Mouse (Mus musculus) kidney, adult 11 months (tissue): ENCODE data around the gene Osm.
A peak's percentile ranks its signal among the peaks of the same experiment; 100 is the strongest.

ENCODE experiments used
- DNase-seq: peaks from one replicate; pipeline ENCODE4 v3.0.0; 2022

The Osm gene

GRCm38 (mm10) chr11:4235665-4236545 is at the start of gene Osm:
TSS of gene Osm (plus strand) at chr11:4236420.
- DNase-seq, result no peak

GRCm38 (mm10) chr11:4186486-4187317 is 49.5 kb upstream of the Osm start, which contains the start of gene Tbc1d10a:
TSS of gene Tbc1d10a (plus strand) at chr11:4186789.
- DNase-seq, result peak; percentile 99

DNA sequence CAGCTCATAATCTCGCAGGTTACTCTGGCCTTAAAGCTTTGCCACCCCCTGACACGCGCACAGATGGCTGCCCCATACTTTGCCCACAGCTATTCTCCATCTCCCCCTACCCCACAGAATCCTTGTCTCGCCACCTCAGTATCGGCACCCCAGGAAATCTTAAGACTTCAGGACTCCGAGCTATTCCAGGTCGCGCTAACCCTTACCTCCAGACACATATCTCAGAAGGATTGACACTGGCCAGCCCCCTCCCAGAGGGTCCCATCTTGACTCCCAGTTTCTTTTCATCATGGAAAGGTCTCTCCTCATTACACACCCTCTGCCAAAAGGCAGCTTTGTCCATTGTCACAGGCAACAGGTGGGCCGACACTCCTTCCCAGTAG is 48.9 kb upstream of the Osm start:
- no peak for DNase-seq

- peak; percentile 90 for DNase-seq
These were observed 47.0 kb upstream of the Osm start for GRCm38 (mm10) chr11:4189182-4189581.

DNA sequence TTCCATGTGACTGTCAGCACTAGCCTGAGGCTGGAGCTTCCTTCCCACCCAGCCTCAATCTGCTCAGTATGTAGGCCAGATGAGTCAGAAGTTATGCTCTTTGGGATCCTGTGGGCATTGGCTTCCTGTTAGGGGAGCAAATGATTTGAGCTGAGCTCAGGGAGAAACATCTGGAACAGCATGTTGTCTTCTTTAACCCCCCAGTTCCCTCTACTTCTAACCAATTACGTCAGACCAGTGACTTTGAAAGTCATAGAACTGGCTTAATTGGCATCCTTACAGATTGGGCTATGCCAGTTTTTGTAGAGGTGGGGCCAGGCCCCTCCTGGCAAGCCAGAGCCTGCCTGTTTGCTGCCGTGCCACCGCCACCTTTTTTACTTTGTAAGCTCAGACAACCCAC is 45.5 kb upstream of the Osm start:
- DNase-seq, result no peak

DNA sequence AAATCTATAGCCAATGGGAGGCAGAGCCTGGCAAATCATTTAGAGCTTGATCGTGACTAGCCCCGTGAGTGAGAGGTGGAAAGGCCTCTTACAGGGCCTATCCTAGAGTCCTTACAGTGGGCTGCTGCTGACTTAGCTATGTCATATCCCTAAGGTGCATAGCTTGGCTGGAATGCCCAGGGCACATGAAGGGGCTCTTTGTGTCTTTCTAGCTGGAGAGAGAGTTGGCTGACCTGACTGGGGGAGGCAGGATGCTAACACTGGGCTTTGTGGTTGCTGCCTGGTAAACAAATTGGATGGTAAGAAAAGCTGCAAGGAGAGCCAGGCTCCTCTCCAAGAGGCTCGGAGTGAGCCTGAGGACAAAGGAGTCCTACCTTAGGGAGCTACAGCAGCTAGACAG is 43.5 kb upstream of the Osm start:
- no peak for DNase-seq

- DNase-seq, result no peak
These were observed 42.8 kb upstream of the Osm start for GRCm38 (mm10) chr11:4193420-4193819.

- DNase-seq, result no peak
These were observed 40.6 kb upstream of the Osm start for GRCm38 (mm10) chr11:4195597-4196031.

- DNase-seq, result peak; percentile 89
These were observed 39.6 kb upstream of the Osm start for GRCm38 (mm10) chr11:4196636-4197035.

DNA sequence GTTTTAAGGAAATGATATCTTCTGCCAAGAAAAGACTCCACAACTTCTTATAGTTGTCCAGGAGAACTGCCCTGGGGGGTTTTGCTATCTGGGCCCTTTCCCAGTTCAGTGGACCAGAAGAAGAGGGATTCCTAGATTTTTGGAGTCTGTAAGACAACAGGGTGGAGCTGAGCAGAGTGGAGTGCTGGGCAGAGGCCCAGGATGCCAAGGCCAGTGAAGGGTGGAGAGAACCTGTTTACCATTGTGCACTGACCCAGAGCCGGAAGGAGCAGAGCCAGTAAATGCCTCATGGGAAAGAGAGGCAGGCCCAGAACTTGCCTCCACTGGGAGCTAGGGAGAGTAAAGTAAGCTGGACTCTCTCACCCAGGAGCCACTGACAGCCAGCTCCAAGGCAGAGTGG is 38.5 kb upstream of the Osm start:
- peak; percentile 95 for DNase-seq

DNA sequence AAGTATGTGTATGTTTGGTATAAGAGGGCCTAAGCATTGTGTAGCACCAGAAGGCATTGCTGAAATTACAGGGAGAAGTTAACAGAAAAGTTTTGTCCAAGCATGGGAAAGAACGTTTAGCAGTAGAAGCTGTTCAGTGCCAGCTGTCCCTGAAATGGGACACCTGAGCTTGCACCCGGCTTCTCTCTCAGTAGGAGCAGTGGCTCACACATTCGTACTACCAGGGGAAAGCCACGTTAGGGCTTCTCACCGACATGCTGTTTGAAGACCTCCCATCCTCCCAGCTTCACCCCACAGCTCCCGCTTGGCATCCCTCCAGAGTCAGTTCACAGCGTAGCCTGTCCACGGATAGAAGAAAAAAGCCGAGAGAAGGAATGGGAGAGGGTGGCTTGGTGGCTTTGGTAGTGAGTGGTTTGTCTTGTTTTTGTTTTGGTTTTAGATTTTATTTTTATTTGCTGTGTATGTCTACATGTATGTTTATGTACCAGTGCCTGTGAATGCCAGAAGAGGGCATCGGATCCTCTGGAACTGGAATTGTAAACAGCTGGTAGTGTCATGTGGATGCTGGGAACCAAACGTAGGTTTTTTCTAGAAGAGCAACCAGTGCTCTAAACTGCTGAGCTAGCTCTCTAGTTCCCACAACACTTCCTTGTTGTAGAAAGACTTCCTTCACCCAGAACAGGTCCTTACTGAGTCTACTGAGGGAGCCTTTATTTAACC is 34.1 kb upstream of the Osm start:
- no peak for DNase-seq

- DNase-seq, result no peak
These were observed 33.1 kb upstream of the Osm start for GRCm38 (mm10) chr11:4202995-4203704.

GRCm38 (mm10) chr11:4203705-4204074 is 32.5 kb upstream of the Osm start:
- DNase-seq, result peak; percentile 78

DNA sequence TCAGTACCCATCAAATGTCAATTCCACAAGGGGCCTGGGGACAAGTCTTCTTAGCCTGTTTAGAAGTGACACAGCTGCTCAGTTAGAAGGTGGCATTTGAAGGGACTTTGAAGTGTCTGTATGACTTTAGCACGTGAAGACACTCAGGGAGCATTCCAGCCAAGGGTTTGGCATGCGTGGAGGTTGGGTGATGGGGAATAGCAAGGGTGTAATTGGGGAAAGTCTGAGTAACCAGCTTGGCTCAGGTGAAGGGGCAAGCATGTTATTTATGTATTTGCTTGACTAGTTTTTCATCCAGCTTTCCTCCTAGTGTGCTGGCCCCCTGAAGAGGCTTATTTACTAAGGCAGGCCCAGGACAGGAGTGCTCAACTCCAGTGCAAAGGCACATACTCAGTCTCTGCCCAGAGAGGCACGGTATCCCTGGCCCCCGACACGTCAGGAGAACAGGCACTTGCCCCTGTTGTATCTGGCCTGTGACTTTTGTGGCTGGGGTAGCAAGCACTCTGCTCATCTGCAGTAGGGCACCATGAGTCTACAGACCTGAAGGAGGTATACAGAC is 31.0 kb upstream of the Osm start:
- no peak for DNase-seq

DNA sequence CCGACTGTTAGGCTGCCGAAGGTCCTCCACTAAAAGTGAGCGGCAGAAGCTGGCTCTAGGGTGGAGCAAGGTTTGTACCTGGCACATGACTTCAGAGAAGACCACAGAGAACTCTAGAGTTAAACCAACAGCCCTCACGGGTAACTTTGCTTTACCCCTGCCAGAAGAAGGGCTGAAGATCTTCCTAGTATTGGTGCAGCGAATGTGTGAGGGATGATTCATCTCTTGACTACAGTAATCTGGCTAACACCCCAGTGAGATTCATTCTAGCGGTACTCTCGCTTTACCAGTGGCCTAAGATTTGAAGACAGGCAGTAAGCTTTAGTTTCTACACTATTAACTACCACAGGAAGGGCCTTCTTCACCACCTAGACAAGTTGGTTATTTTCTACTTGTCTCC is 30.3 kb upstream of the Osm start:
- no peak for DNase-seq

GRCm38 (mm10) chr11:4206563-4206962 is 29.7 kb upstream of the Osm start:
- no peak for DNase-seq

DNA sequence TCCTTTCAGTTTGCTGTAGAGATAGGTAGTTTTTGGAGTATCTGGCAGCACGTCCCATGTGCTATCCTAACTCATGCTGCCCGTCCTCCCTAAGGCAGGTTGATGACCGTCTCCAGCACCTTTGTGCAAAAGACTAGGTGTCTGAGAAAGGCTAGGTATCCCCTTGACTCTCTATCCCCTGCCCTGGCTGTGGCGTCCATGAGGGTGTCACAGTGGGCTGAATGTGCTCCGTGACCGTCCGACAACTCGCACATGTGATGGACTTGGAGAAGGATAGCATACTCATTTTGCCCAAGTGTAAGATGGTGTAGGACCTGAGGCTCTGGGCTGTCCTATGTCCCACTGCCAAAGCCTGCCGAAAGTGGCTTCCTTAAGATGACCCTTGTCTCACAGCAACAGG is 28.6 kb upstream of the Osm start:
- no peak for DNase-seq

DNA sequence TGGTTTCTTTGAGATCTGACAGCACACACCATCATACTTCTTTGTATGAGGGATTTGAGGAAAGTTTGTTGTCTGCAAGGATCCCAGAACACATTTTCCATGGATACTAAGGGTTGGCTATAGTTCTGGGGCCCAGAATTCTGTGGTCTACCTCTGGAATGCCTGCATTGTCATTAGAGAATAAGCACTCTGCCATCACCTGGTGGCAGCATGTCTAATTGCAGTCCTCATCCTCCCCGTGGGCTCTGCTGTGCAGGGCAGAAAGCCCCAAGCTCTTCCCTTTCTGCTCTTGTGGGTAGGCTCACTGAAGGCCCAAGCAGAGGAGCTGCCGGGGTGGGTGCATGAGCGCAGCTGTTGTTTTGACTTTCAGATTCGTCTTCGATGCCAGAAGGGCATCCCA is 26.7 kb upstream of the Osm start:
- DNase-seq, result no peak

DNA sequence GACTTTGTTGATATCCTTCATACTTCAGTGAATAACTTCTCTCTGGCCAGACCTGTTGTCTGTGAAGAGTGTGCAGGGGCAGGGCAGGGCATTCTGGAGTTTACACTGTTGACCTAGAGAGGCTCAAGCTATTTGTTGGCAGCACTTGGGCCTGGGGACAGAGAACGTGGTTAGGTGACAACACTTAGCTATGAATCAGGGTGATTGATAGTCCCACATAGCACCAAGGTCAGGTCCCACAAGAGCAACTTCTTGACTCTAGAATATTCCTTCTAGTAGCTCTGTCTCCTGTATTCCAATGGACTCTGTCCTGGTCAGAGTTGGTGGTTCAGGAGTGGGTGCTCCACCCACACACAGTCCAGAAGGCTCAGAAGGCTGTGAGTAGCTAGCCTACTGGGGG is 25.4 kb upstream of the Osm start:
- no peak for DNase-seq

GRCm38 (mm10) chr11:4213107-4213506 is 23.1 kb upstream of the Osm start:
- DNase-seq, result no peak

- no peak for DNase-seq
These were observed 21.6 kb upstream of the Osm start for GRCm38 (mm10) chr11:4214572-4214971.

- DNase-seq, result no peak
These were observed 21.2 kb upstream of the Osm start for GRCm38 (mm10) chr11:4215061-4215460.
